Mouse (Mus musculus): ENCODE data around the gene Polq. TPM values are rescaled to one million over a fixed set of nuclear protein-coding genes. Genes with fewer than 3 reads are reported as not detected.

The Polq gene
- polyA plus RNA-seq, 1 experiment from 2014 or later = 3.4 TPM

- H3K27ac ChIP-seq (ENCODE audit: low read length) = no peak overlapping the region
- H3K9me3 ChIP-seq (ENCODE audit: control insufficient read depth, low read length) = no peaks in the 10 kb centered on the region
- H3K4me2 ChIP-seq (ENCODE audit: low read depth, low read length) = no peak overlapping the region
- H3K9ac ChIP-seq (ENCODE audit: low read depth, low read length) = no peak overlapping the region
- H3K4me1 ChIP-seq (ENCODE audit: control insufficient read depth, insufficient read depth, low read length) = no peaks in the 10 kb centered on the region
- H3K4me3 ChIP-seq (ENCODE audit: low read length) = no peak overlapping the region
- ATAC-seq = no peak
- no peaks in the 10 kb centered on the region for H3K27me3 ChIP-seq (replicated peaks; ENCODE audit: control insufficient read depth, insufficient read depth, low read length)
- 77% methylated on average over 6 of the region's 6 CpGs for whole genome bisulfite sequencing
- H3K36me3 ChIP-seq (ENCODE audit: control insufficient read depth, insufficient read depth, low read length) = no peaks in the 10 kb centered on the region
Observed at GRCm38 (mm10) chr16:36997650-36998049, 13.9 kb upstream of the Polq start.

- no peaks in the 10 kb centered on the region for H3K4me1 ChIP-seq (ENCODE audit: control insufficient read depth, insufficient read depth, low read length)
- WGBS = 77% methylated on average over 9 of the region's 9 CpGs
Observed at GRCm38 (mm10) chr16:36999366-36999972, 12.1 kb upstream of the Polq start.

GRCm38 (mm10) chr16:37009262-37009661 is 2.3 kb upstream of the Polq start:
- peaks cover 6% of the 10 kb centered on the region for H3K4me1 ChIP-seq (ENCODE audit: control insufficient read depth, insufficient read depth, low read length)
- ATAC-seq = no peak

More at GRCm38 (mm10) chr16:36999366-36999972, 12.1 kb upstream of the Polq start:
- Histone ChIP-seq H3K36me3 (ENCODE audit: control insufficient read depth, insufficient read depth, low read length) (no peaks in the 10 kb centered on the region), H3K4me2 (ENCODE audit: low read depth, low read length) (no peak overlapping the region), H3K9ac (ENCODE audit: low read depth, low read length) (no peak overlapping the region), H3K4me3 (ENCODE audit: low read length) (no peak overlapping the region), H3K27me3 (replicated peaks; ENCODE audit: control insufficient read depth, insufficient read depth, low read length) (no peaks in the 10 kb centered on the region), H3K9me3 (ENCODE audit: control insufficient read depth, low read length) (no peaks in the 10 kb centered on the region), H3K27ac (ENCODE audit: low read length) (no peak overlapping the region)
- ATAC-seq = no peak

GRCm38 (mm10) chr16:37010370-37010769 is 1.2 kb upstream of the Polq start:
- no peak overlapping the region for H3K4me2 ChIP-seq (ENCODE audit: low read depth, low read length)
- H3K27ac ChIP-seq (ENCODE audit: low read length) = no peak overlapping the region
- no peaks in the 10 kb centered on the region for H3K27me3 ChIP-seq (replicated peaks; ENCODE audit: control insufficient read depth, insufficient read depth, low read length)
- no peak overlapping the region for H3K9ac ChIP-seq (ENCODE audit: low read depth, low read length)
- no peak overlapping the region for H3K4me3 ChIP-seq (ENCODE audit: low read length)
- peaks cover 6% of the 10 kb centered on the region for H3K4me1 ChIP-seq (ENCODE audit: control insufficient read depth, insufficient read depth, low read length)
- H3K36me3 ChIP-seq (ENCODE audit: control insufficient read depth, insufficient read depth, low read length) = no peaks in the 10 kb centered on the region
- WGBS = 48% methylated on average over 4 of the region's 4 CpGs
- ATAC-seq = peak; percentile 24; the same call in 1 of the 2 replicates
- H3K9me3 ChIP-seq (ENCODE audit: control insufficient read depth, low read length) = no peaks in the 10 kb centered on the region

More at GRCm38 (mm10) chr16:37009262-37009661, 2.3 kb upstream of the Polq start:
- H3K4me3 ChIP-seq (ENCODE audit: low read length) = no peak overlapping the region
- H3K27me3 ChIP-seq (replicated peaks; ENCODE audit: control insufficient read depth, insufficient read depth, low read length) = no peaks in the 10 kb centered on the region
- H3K9me3 ChIP-seq (ENCODE audit: control insufficient read depth, low read length) = no peaks in the 10 kb centered on the region
- 67% methylated on average over 6 of the region's 6 CpGs for WGBS
- no peak overlapping the region for H3K9ac ChIP-seq (ENCODE audit: low read depth, low read length)
- no peak overlapping the region for H3K27ac ChIP-seq (ENCODE audit: low read length)
- no peak overlapping the region for H3K4me2 ChIP-seq (ENCODE audit: low read depth, low read length)
- no peaks in the 10 kb centered on the region for H3K36me3 ChIP-seq (ENCODE audit: control insufficient read depth, insufficient read depth, low read length)

GRCm38 (mm10) chr16:37011922-37012289 is 320 bp downstream of the Polq start:
- WGBS = under 1% methylated on average over 26 of the region's 26 CpGs
- peak; percentile 80 for ATAC-seq
- Histone ChIP-seq H3K4me3 (ENCODE audit: low read length) (peak overlapping the region; percentile 81), H3K9ac (ENCODE audit: low read depth, low read length) (peak overlapping the region; percentile 84), H3K27me3 (replicated peaks; ENCODE audit: control insufficient read depth, insufficient read depth, low read length) (no peaks in the 10 kb centered on the region), H3K4me2 (ENCODE audit: low read depth, low read length) (peak overlapping the region; percentile 74), H3K27ac (ENCODE audit: low read length) (no peak overlapping the region), H3K36me3 (ENCODE audit: control insufficient read depth, insufficient read depth, low read length) (no peaks in the 10 kb centered on the region), H3K9me3 (ENCODE audit: control insufficient read depth, low read length) (no peaks in the 10 kb centered on the region), H3K4me1 (ENCODE audit: control insufficient read depth, insufficient read depth, low read length) (peaks cover 6% of the 10 kb centered on the region)

- WGBS = 44% methylated on average over 5 of the region's 5 CpGs
- no peak overlapping the region for H3K27ac ChIP-seq (ENCODE audit: low read length)
- no peaks in the 10 kb centered on the region for H3K9me3 ChIP-seq (ENCODE audit: control insufficient read depth, low read length)
- no peaks in the 10 kb centered on the region for H3K27me3 ChIP-seq (replicated peaks; ENCODE audit: control insufficient read depth, insufficient read depth, low read length)
- peaks cover 6% of the 10 kb centered on the region for H3K4me1 ChIP-seq (ENCODE audit: control insufficient read depth, insufficient read depth, low read length)
- peak overlapping the region; percentile 84 for H3K9ac ChIP-seq (ENCODE audit: low read depth, low read length)
- peak; percentile 20 for ATAC-seq
- peak overlapping the region; percentile 74 for H3K4me2 ChIP-seq (ENCODE audit: low read depth, low read length)
- peak overlapping the region; percentile 81 for H3K4me3 ChIP-seq (ENCODE audit: low read length)
- H3K36me3 ChIP-seq (ENCODE audit: control insufficient read depth, insufficient read depth, low read length) = no peaks in the 10 kb centered on the region
Observed at GRCm38 (mm10) chr16:37012336-37012735, 750 bp downstream of the Polq start.

- no peak overlapping the region for H3K9ac ChIP-seq (ENCODE audit: low read depth, low read length)
- H3K4me3 ChIP-seq (ENCODE audit: low read length) = no peak overlapping the region
- no peaks in the 10 kb centered on the region for H3K9me3 ChIP-seq (ENCODE audit: control insufficient read depth, low read length)
- H3K27ac ChIP-seq (ENCODE audit: low read length) = no peak overlapping the region
- H3K36me3 ChIP-seq (ENCODE audit: control insufficient read depth, insufficient read depth, low read length) = no peaks in the 10 kb centered on the region
- H3K4me1 ChIP-seq (ENCODE audit: control insufficient read depth, insufficient read depth, low read length) = no peaks in the 10 kb centered on the region
- 79% methylated on average over 3 of the region's 3 CpGs for WGBS
- no peak overlapping the region for H3K4me2 ChIP-seq (ENCODE audit: low read depth, low read length)
- ATAC-seq = no peak
- H3K27me3 ChIP-seq (replicated peaks; ENCODE audit: control insufficient read depth, insufficient read depth, low read length) = no peaks in the 10 kb centered on the region
Observed at GRCm38 (mm10) chr16:37027581-37027980, 16.0 kb downstream of the Polq start.

GRCm38 (mm10) chr16:37031996-37032395 is 20.4 kb downstream of the Polq start:
- Histone ChIP-seq H3K4me2 (ENCODE audit: low read depth, low read length) (no peak overlapping the region), H3K9me3 (ENCODE audit: control insufficient read depth, low read length) (no peaks in the 10 kb centered on the region), H3K4me3 (ENCODE audit: low read length) (no peak overlapping the region), H3K9ac (ENCODE audit: low read depth, low read length) (no peak overlapping the region), H3K4me1 (ENCODE audit: control insufficient read depth, insufficient read depth, low read length) (no peaks in the 10 kb centered on the region), H3K36me3 (ENCODE audit: control insufficient read depth, insufficient read depth, low read length) (no peaks in the 10 kb centered on the region), H3K27me3 (replicated peaks; ENCODE audit: control insufficient read depth, insufficient read depth, low read length) (no peaks in the 10 kb centered on the region), H3K27ac (ENCODE audit: low read length) (no peak overlapping the region)
- ATAC-seq = no peak
- WGBS = 68% methylated on average over 3 of the region's 3 CpGs

- Histone ChIP-seq H3K4me1 (ENCODE audit: control insufficient read depth, insufficient read depth, low read length) (no peaks in the 10 kb centered on the region), H3K36me3 (ENCODE audit: control insufficient read depth, insufficient read depth, low read length) (no peaks in the 10 kb centered on the region), H3K4me3 (ENCODE audit: low read length) (no peak overlapping the region), H3K9me3 (ENCODE audit: control insufficient read depth, low read length) (no peaks in the 10 kb centered on the region), H3K4me2 (ENCODE audit: low read depth, low read length) (no peak overlapping the region), H3K27ac (ENCODE audit: low read length) (no peak overlapping the region), H3K9ac (ENCODE audit: low read depth, low read length) (no peak overlapping the region), H3K27me3 (replicated peaks; ENCODE audit: control insufficient read depth, insufficient read depth, low read length) (no peaks in the 10 kb centered on the region)
- WGBS = 94% methylated on average over 8 of the region's 8 CpGs
- no peak for ATAC-seq
Observed at GRCm38 (mm10) chr16:37034751-37035150, 23.2 kb downstream of the Polq start.

- no peak for ATAC-seq
- H3K27ac ChIP-seq (ENCODE audit: low read length) = no peak overlapping the region
- H3K4me1 ChIP-seq (ENCODE audit: control insufficient read depth, insufficient read depth, low read length) = no peaks in the 10 kb centered on the region
- no peak overlapping the region for H3K9ac ChIP-seq (ENCODE audit: low read depth, low read length)
- H3K36me3 ChIP-seq (ENCODE audit: control insufficient read depth, insufficient read depth, low read length) = peaks cover 18% of the 10 kb centered on the region; the same call in 1 of the 2 replicates
- H3K4me3 ChIP-seq (ENCODE audit: low read length) = no peak overlapping the region
- H3K9me3 ChIP-seq (ENCODE audit: control insufficient read depth, low read length) = no peaks in the 10 kb centered on the region
- WGBS = 90% methylated on average over 3 of the region's 3 CpGs
- no peaks in the 10 kb centered on the region for H3K27me3 ChIP-seq (replicated peaks; ENCODE audit: control insufficient read depth, insufficient read depth, low read length)
- no peak overlapping the region for H3K4me2 ChIP-seq (ENCODE audit: low read depth, low read length)
Observed at GRCm38 (mm10) chr16:37059631-37060030, 48.0 kb downstream of the Polq start.

Data from intestine, embryonic 16.5 days (tissue).